Mouse (Mus musculus) heart, adult 10 weeks (tissue): ENCODE results near the gene Ninj1. TPM values are rescaled to one million over a fixed set of nuclear protein-coding genes. Genes with fewer than 3 reads are reported as not detected.

Source experiments
- polyA plus RNA-seq: library from polyadenylated mRNA; stranded (reverse); fragments of 350-450 nt; fragmentation: Illumina TruSeq; extraction: RNeasy Lipid Tissue Mini Kit (QIAGEN cat#74804); gene quantifications from one replicate; pipeline ENCODE4 v1.2.3, GENCODE M21; 2014; ENCODE audit warnings: low read depth, low replicate concordance

Gene Ninj1
- polyA plus RNA-seq = 74.2 TPM

DNA sequence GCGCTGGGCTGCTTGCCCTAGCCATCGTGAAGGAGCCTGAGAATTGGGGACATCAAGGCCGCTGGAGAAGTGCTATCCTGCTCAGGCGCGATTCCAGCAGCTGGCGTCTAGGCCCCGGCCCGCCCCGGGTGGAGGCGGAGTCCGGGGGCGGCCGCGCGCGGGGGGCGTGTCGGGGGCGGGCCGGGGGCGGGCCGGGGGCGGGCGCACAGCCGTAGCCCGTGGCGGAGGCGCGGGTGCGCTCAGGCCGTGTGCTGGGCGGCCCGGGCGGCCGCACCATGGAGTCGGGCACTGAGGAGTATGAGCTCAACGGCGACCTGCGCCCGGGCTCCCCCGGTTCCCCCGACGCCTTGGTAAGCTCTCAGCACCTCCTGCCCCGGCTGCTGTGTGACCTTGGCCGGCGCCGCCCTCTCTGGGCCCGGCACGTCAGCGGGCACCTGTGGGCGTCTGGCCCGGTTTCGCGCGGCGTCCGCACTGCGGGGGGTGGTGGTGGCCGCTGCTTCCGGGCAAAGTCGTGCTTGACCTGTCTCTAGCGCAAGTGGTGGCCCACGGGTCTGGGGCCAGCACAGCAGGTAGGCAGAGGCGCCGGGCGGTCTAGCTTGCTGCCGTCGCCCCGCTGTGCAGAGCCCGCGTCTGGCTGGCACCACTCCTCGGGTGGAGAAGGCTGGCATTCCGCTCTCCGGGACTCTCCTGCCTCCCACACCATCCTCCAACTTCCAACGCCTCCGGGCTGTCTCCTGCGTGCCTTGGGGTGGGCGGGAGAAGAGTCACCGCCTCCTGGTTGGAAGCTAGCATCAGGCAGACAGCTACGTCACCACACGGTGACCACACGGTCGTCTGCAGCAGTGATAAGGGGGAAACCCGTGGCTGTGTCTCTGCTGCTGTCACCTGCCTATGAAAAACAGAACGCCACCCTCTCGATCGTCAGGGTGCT, at the start of gene Ninj1:
TSS of gene Ninj1 (plus strand) at position 198 of the 931 bp plus-strand sequence.

GRCm38 (mm10) chr13:49147858-49148226, 39.4 kb upstream of the Ninj1 start, which contains the start of gene Wnk2:
TSS of gene Wnk2 (minus strand) at chr13:49148014.

GRCm38 (mm10) chr13:49215504-49216219, 28.4 kb downstream of the Ninj1 start, which contains the start of gene Card19:
TSS of gene Card19 (minus strand) at chr13:49216037.

Other genes with a start within 250 kb of the Ninj1 start
- 64.8 TPM for gene Fam120a, start 219.5 kb upstream of the Ninj1 start, polyA plus RNA-seq
- gene Wnk2, start 39.5 kb upstream of the Ninj1 start, polyA plus RNA-seq = 35.6 TPM
- gene Card19, start 28.6 kb downstream of the Ninj1 start, polyA plus RNA-seq = 179 TPM
- gene Susd3, start 61.2 kb downstream of the Ninj1 start, polyA plus RNA-seq = not detected
- 1.0 TPM for gene Fgd3, start 132.8 kb downstream of the Ninj1 start, polyA plus RNA-seq
- gene Bicd2, start 154.1 kb downstream of the Ninj1 start, polyA plus RNA-seq = 76.1 TPM
- gene Ippk, start 233.8 kb downstream of the Ninj1 start, polyA plus RNA-seq = 7.1 TPM